Mouse (Mus musculus): Measurements from ENCODE around the gene Nrsn2. TPM values are rescaled to one million over a fixed set of nuclear protein-coding genes. Genes with fewer than 3 reads are reported as not detected.

Gene Nrsn2
- polyA plus RNA-seq (2012; ENCODE audit: insufficient read depth, insufficient read length, low replicate concordance, missing spikeins), result not detected in 2 replicates

- Histone ChIP-seq H3K4me1 (ENCODE audit: control insufficient read depth, insufficient read depth, low read length) (peaks cover 24% of the 10 kb centered on the region), H3K27ac (ENCODE audit: insufficient read depth, low read depth, low read length) (peak within 1 kb of the TSS; percentile 77), H3K4me3 (ENCODE audit: insufficient read depth, low read depth, low read length) (peak within 1 kb of the TSS; percentile 68)
- TF ChIP-seq CTCF (IDR thresholded peaks at IDR 0.05; ENCODE audit: insufficient read depth, low read depth, low read length) (no peak), POLR2A (IDR thresholded peaks at IDR 0.05; ENCODE audit: insufficient read depth, low read depth, low read length) (no peak; the same call in 1 of the 2 replicates)
- 3% methylated on average over 16 of the region's 16 CpGs for WGBS
Measured at GRCm38 (mm10) chr2:152376345-152376741, at the start of gene Nrsn2. Gene Nrsn2 (minus strand): TSS chr2:152376638.

- TF ChIP-seq CTCF (IDR thresholded peaks at IDR 0.05; ENCODE audit: insufficient read depth, low read depth, low read length) (no peak), POLR2A (IDR thresholded peaks at IDR 0.05; ENCODE audit: insufficient read depth, low read depth, low read length) (no peak)
- 54% methylated on average over 3 of the region's 3 CpGs for WGBS
- peaks cover 17% of the 10 kb centered on the region for H3K4me1 ChIP-seq (ENCODE audit: control insufficient read depth, insufficient read depth, low read length)
- H3K4me3 ChIP-seq (ENCODE audit: insufficient read depth, low read depth, low read length), result no peak overlapping the region
- H3K27ac ChIP-seq (ENCODE audit: insufficient read depth, low read depth, low read length), result 0 out of 2 replicates have a peak overlapping the region, but pooled peaks have one; percentile 99
Measured at GRCm38 (mm10) chr2:152415786-152416185, 39.3 kb upstream of the Nrsn2 start.

GRCm38 (mm10) chr2:152415287-152415686, 38.8 kb upstream of the Nrsn2 start, which contains the start of gene 6820408C15Rik:
Gene 6820408C15Rik (plus strand): TSS chr2:152415587.
- Histone ChIP-seq H3K27ac (ENCODE audit: insufficient read depth, low read depth, low read length) (peak within 1 kb of the TSS; percentile 99), H3K4me3 (ENCODE audit: insufficient read depth, low read depth, low read length) (peak within 1 kb of the TSS; percentile 83), H3K4me1 (ENCODE audit: control insufficient read depth, insufficient read depth, low read length) (peaks cover 19% of the 10 kb centered on the region)
- no peak for TF ChIP-seq CTCF (IDR thresholded peaks at IDR 0.05; ENCODE audit: insufficient read depth, low read depth, low read length)
- no peak for TF ChIP-seq POLR2A (IDR thresholded peaks at IDR 0.05; ENCODE audit: insufficient read depth, low read depth, low read length)
- WGBS, result 22% methylated on average over 4 of the region's 4 CpGs

- under 1% methylated on average over 65 of the region's 65 CpGs for WGBS
- TF ChIP-seq CTCF (IDR thresholded peaks at IDR 0.05; ENCODE audit: insufficient read depth, low read depth, low read length) (no peak), POLR2A (IDR thresholded peaks at IDR 0.05; ENCODE audit: insufficient read depth, low read depth, low read length) (peak; percentile 76)
- H3K4me1 ChIP-seq (ENCODE audit: control insufficient read depth, insufficient read depth, low read length), result peaks cover 21% of the 10 kb centered on the region
Measured at GRCm38 (mm10) chr2:152414591-152415165, 38.2 kb upstream of the Nrsn2 start, which contains the start of gene Zcchc3. Gene Zcchc3 (minus strand): TSS chr2:152415027.

GRCm38 (mm10) chr2:152413765-152414584, 37.5 kb upstream of the Nrsn2 start:
- H3K4me1 ChIP-seq (ENCODE audit: control insufficient read depth, insufficient read depth, low read length), result peaks cover 22% of the 10 kb centered on the region
- peak overlapping the region; percentile 83 for H3K4me3 ChIP-seq (ENCODE audit: insufficient read depth, low read depth, low read length)
- WGBS, result 1% methylated on average over 86 of the region's 86 CpGs
- H3K27ac ChIP-seq (ENCODE audit: insufficient read depth, low read depth, low read length), result peak overlapping the region; percentile 99
- TF ChIP-seq CTCF (IDR thresholded peaks at IDR 0.05; ENCODE audit: insufficient read depth, low read depth, low read length), result no peak
- TF ChIP-seq POLR2A (IDR thresholded peaks at IDR 0.05; ENCODE audit: insufficient read depth, low read depth, low read length), result no peak

More at GRCm38 (mm10) chr2:152414591-152415165, 38.2 kb upstream of the Nrsn2 start, which contains the start of gene Zcchc3:
- Histone ChIP-seq H3K27ac (ENCODE audit: insufficient read depth, low read depth, low read length) (peak within 1 kb of the TSS; percentile 99), H3K4me3 (ENCODE audit: insufficient read depth, low read depth, low read length) (peak within 1 kb of the TSS; percentile 83)

- no peak for TF ChIP-seq CTCF (IDR thresholded peaks at IDR 0.05; ENCODE audit: insufficient read depth, low read depth, low read length)
- TF ChIP-seq POLR2A (IDR thresholded peaks at IDR 0.05; ENCODE audit: insufficient read depth, low read depth, low read length), result no peak
- WGBS, result 3% methylated on average over 21 of the region's 21 CpGs
- H3K4me1 ChIP-seq (ENCODE audit: control insufficient read depth, insufficient read depth, low read length), result peaks cover 22% of the 10 kb centered on the region
- H3K27ac ChIP-seq (ENCODE audit: insufficient read depth, low read depth, low read length), result peak overlapping the region; percentile 99
- H3K4me3 ChIP-seq (ENCODE audit: insufficient read depth, low read depth, low read length), result peak overlapping the region; percentile 83
Measured at GRCm38 (mm10) chr2:152413158-152413764, 36.8 kb upstream of the Nrsn2 start.

GRCm38 (mm10) chr2:152412526-152413157, 36.2 kb upstream of the Nrsn2 start:
- peaks cover 22% of the 10 kb centered on the region for H3K4me1 ChIP-seq (ENCODE audit: control insufficient read depth, insufficient read depth, low read length)
- no peak for TF ChIP-seq POLR2A (IDR thresholded peaks at IDR 0.05; ENCODE audit: insufficient read depth, low read depth, low read length)
- no peak for TF ChIP-seq CTCF (IDR thresholded peaks at IDR 0.05; ENCODE audit: insufficient read depth, low read depth, low read length)
- H3K4me3 ChIP-seq (ENCODE audit: insufficient read depth, low read depth, low read length), result peak overlapping the region; percentile 46
- WGBS, result 7% methylated on average over 15 of the region's 15 CpGs
- H3K27ac ChIP-seq (ENCODE audit: insufficient read depth, low read depth, low read length), result 0 out of 2 replicates have a peak overlapping the region, but pooled peaks have one; percentile 10

GRCm38 (mm10) chr2:152411471-152411870, 35.0 kb upstream of the Nrsn2 start:
- H3K27ac ChIP-seq (ENCODE audit: insufficient read depth, low read depth, low read length), result peak overlapping the region; percentile 91
- TF ChIP-seq POLR2A (IDR thresholded peaks at IDR 0.05; ENCODE audit: insufficient read depth, low read depth, low read length) (no peak), CTCF (IDR thresholded peaks at IDR 0.05; ENCODE audit: insufficient read depth, low read depth, low read length) (no peak)
- peak overlapping the region; percentile 17 for H3K4me3 ChIP-seq (ENCODE audit: insufficient read depth, low read depth, low read length)
- H3K4me1 ChIP-seq (ENCODE audit: control insufficient read depth, insufficient read depth, low read length), result peaks cover 24% of the 10 kb centered on the region
- 24% methylated on average over 7 of the region's 7 CpGs for WGBS

All from olfactory bulb, adult 2 months (tissue).